Comparison of ENCODE assay signal across 24 mouse cellular contexts in genomic region chr17:81516155-81516554, GRCm38 (mm10).
"Had no signal": no experiment of that assay in that cellular context is flagged by ENCODE, and none has a peak within 500 bp of the region (broad histone marks: within the 10 kb centered on the region; RNA-seq: fewer than 3 reads in every experiment).

No protein-coding gene starts in this region.

- H3K27ac ChIP-seq: kidney, postnatal 0 days; layer of hippocampus, adult 2 months; limb, embryonic 12.5 days; limb, embryonic 15.5 days; liver, embryonic 14.5 days; macrophage; midbrain, embryonic 13.5 days; neural tube, embryonic 13.5 days; stomach, postnatal 0 days had no signal

- H3K4me1 ChIP-seq: midbrain, embryonic 13.5 days had no signal

- H3K4me2 ChIP-seq: limb, embryonic 12.5 days; limb, embryonic 15.5 days; liver, embryonic 11.5 days; lung, embryonic 14.5 days; midbrain, embryonic 13.5 days; neural tube, embryonic 13.5 days had no signal

- H3K4me3 ChIP-seq: layer of hippocampus, adult 2 months; limb, embryonic 12.5 days; limb, embryonic 15.5 days; megakaryocyte, embryonic 14.5 days; midbrain, embryonic 13.5 days; myocyte; neural tube, embryonic 13.5 days had no signal

- H3K27me3 ChIP-seq: limb, embryonic 12.5 days; limb, embryonic 15.5 days; megakaryocyte, embryonic 14.5 days; neural tube, embryonic 13.5 days had no signal

- DNase-seq: kidney, adult 2 months; kidney, postnatal 25 days; layer of hippocampus, adult 9-11 months; liver, postnatal 0 days; lung, embryonic 14.5 days; right cerebral cortex, adult 18-20 months; right cerebral cortex, postnatal 14 days; right cerebral cortex, postnatal 4 days; thymus, postnatal 25 days had no signal

- H3K9me3 ChIP-seq: limb, embryonic 12.5 days; limb, embryonic 15.5 days; megakaryocyte, embryonic 14.5 days; midbrain, embryonic 13.5 days; neural tube, embryonic 13.5 days had no signal

- H3K36me3 ChIP-seq: limb, embryonic 12.5 days; limb, embryonic 15.5 days; midbrain, embryonic 13.5 days; neural tube, embryonic 13.5 days had no signal

- ATAC-seq: intestine, postnatal 0 days; liver, postnatal 0 days; lung, postnatal 0 days; midbrain, embryonic 13.5 days; midbrain, embryonic 16.5 days had no signal

- H3K9ac ChIP-seq: limb, embryonic 12.5 days; limb, embryonic 15.5 days; liver, embryonic 14.5 days; liver, postnatal 0 days; lung, embryonic 14.5 days; midbrain, embryonic 13.5 days; neural tube, embryonic 13.5 days had no signal
